Mouse (Mus musculus) T-helper 2 cell (primary cell): ENCODE measurements around the gene Fam216b.

Experiments used
- in situ Hi-C: fragments of 300-600 bp; cut with MboI, MseI; formaldehyde crosslinking; loops from one replicate; pipeline ENCODE4 v1.15.1; 2025; ENCODE audit warnings: high pct_unique_total_duplicates

Gene Fam216b

GRCm38 (mm10) chr14:78088907-78089306 is at the start of gene Fam216b:
Fam216b (minus strand) TSS chr14:78089007.
- in situ Hi-C loops, result no loop called here

- in situ Hi-C loops, result no loop called here
Measured at GRCm38 (mm10) chr14:78132368-78133052, 43.7 kb upstream of the Fam216b start.

GRCm38 (mm10) chr14:78126670-78127069 is 37.9 kb upstream of the Fam216b start:
- in situ Hi-C loops, result no loop called here

GRCm38 (mm10) chr14:78120286-78120685 is 31.5 kb upstream of the Fam216b start:
- in situ Hi-C loops, result no loop called here

GRCm38 (mm10) chr14:78119449-78120200 is 30.8 kb upstream of the Fam216b start:
- in situ Hi-C loops, result no loop called here

GRCm38 (mm10) chr14:78117671-78118070 is 28.9 kb upstream of the Fam216b start:
- in situ Hi-C loops, result no loop called here

- in situ Hi-C loops, result no loop called here
Measured at GRCm38 (mm10) chr14:78117268-78117667, 28.5 kb upstream of the Fam216b start.

GRCm38 (mm10) chr14:78112466-78112865 is 23.7 kb upstream of the Fam216b start:
- in situ Hi-C loops, result no loop called here

GRCm38 (mm10) chr14:78110871-78111270 is 22.1 kb upstream of the Fam216b start:
- in situ Hi-C loops, result no loop called here

- in situ Hi-C loops, result no loop called here
Measured at GRCm38 (mm10) chr14:78109419-78109818, 20.6 kb upstream of the Fam216b start.

GRCm38 (mm10) chr14:78108388-78108787 is 19.6 kb upstream of the Fam216b start:
- in situ Hi-C loops, result no loop called here

- in situ Hi-C loops, result no loop called here
Measured at GRCm38 (mm10) chr14:78089591-78089990, 784 bp upstream of the Fam216b start.

GRCm38 (mm10) chr14:78083465-78083864 is 5.3 kb downstream of the Fam216b start:
- in situ Hi-C loops, result no loop called here

GRCm38 (mm10) chr14:78077508-78077907 is 11.3 kb downstream of the Fam216b start:
- in situ Hi-C loops, result no loop called here

GRCm38 (mm10) chr14:78065938-78066710 is 22.7 kb downstream of the Fam216b start:
- in situ Hi-C loops, result loop anchor here (25.0 kb wide), 1 partner anchor 196 kb away; no protein-coding TSS in a partner anchor

GRCm38 (mm10) chr14:78062484-78062883 is 26.3 kb downstream of the Fam216b start:
- in situ Hi-C loops, result loop anchor here (25.0 kb wide), 1 partner anchor 200 kb away; no protein-coding TSS in a partner anchor

- in situ Hi-C loops, result loop anchor here (25.0 kb wide), 1 partner anchor 202 kb away; no protein-coding TSS in a partner anchor
Measured at GRCm38 (mm10) chr14:78060609-78060951, 28.2 kb downstream of the Fam216b start.

GRCm38 (mm10) chr14:78059878-78060608 is 28.8 kb downstream of the Fam216b start:
- in situ Hi-C loops, result loop anchor here (25.0 kb wide), 1 partner anchor 202 kb away; no protein-coding TSS in a partner anchor

- in situ Hi-C loops, result loop anchor here (25.0 kb wide), 1 partner anchor 205 kb away; no protein-coding TSS in a partner anchor
Measured at GRCm38 (mm10) chr14:78057362-78057761, 31.4 kb downstream of the Fam216b start.

- in situ Hi-C loops, result loop anchor here (25.0 kb wide), 1 partner anchor 206 kb away; no protein-coding TSS in a partner anchor
Measured at GRCm38 (mm10) chr14:78056371-78056770, 32.4 kb downstream of the Fam216b start.

GRCm38 (mm10) chr14:78048674-78049073 is 40.1 kb downstream of the Fam216b start:
- in situ Hi-C loops, result no loop called here
